Mouse (Mus musculus): Measurements from ENCODE around the gene Gab2. TPM values are rescaled to one million over a fixed set of nuclear protein-coding genes. Genes with fewer than 3 reads are reported as not detected.
"Not testable (repeated sequence)": the region's sequence is repeated elsewhere in the genome, so short reads cannot be mapped to it uniquely, and the experiment has no call there.

Gab2 gene
- polyA plus RNA-seq, 1 experiment from 2014 or later, result 17.9 TPM

- no peak for DNase-seq
- ATAC-seq (ENCODE audit: low FRiP score, low TSS enrichment), result no peak
These were observed 127.6 kb downstream of the Gab2 start for GRCm38 (mm10) chr7:97208811-97209549.

GRCm38 (mm10) chr7:97210064-97210685 is 128.8 kb downstream of the Gab2 start:
- Histone ChIP-seq H3K9ac (replicated peaks; ENCODE audit: low read length) (no peak overlapping the region), H3K27ac (replicated peaks; ENCODE audit: low read depth, low read length) (no peak overlapping the region), H3K4me3 (replicated peaks; ENCODE audit: low read depth, low read length) (no peak overlapping the region), H3K36me3 (ENCODE audit: control insufficient read depth, insufficient read depth, low read length) (no peaks in the 10 kb centered on the region), H3K4me1 (ENCODE audit: control insufficient read depth, insufficient read depth, low read length) (no peaks in the 10 kb centered on the region), H3K9me3 (ENCODE audit: control insufficient read depth, low read length) (no peaks in the 10 kb centered on the region), H3K27me3 (ENCODE audit: control insufficient read depth, insufficient read depth, low read length) (no peaks in the 10 kb centered on the region), H3K4me2 (ENCODE audit: low read length) (no peak overlapping the region)
- ATAC-seq (ENCODE audit: low FRiP score, low TSS enrichment), result no peak
- DNase-seq, result no peak

More at GRCm38 (mm10) chr7:97208811-97209549, 127.6 kb downstream of the Gab2 start:
- no peaks in the 10 kb centered on the region for H3K4me1 ChIP-seq (ENCODE audit: control insufficient read depth, insufficient read depth, low read length)
- no peaks in the 10 kb centered on the region for H3K9me3 ChIP-seq (ENCODE audit: control insufficient read depth, low read length)
- H3K4me3 ChIP-seq (replicated peaks; ENCODE audit: low read depth, low read length), result no peak overlapping the region
- H3K36me3 ChIP-seq (ENCODE audit: control insufficient read depth, insufficient read depth, low read length), result no peaks in the 10 kb centered on the region
- H3K4me2 ChIP-seq (ENCODE audit: low read length), result no peak overlapping the region
- no peaks in the 10 kb centered on the region for H3K27me3 ChIP-seq (ENCODE audit: control insufficient read depth, insufficient read depth, low read length)
- H3K27ac ChIP-seq (replicated peaks; ENCODE audit: low read depth, low read length), result no peak overlapping the region
- WGBS, result 79% methylated on average over 1 of the region's 1 CpGs
- H3K9ac ChIP-seq (replicated peaks; ENCODE audit: low read length), result no peak overlapping the region

- DNase-seq (no peak), ATAC-seq (ENCODE audit: low FRiP score, low TSS enrichment) (no peak)
These were observed 129.7 kb downstream of the Gab2 start for GRCm38 (mm10) chr7:97211117-97211516.

GRCm38 (mm10) chr7:97223836-97224235 is 142.4 kb downstream of the Gab2 start:
- DNase-seq (no peak), ATAC-seq (ENCODE audit: low FRiP score, low TSS enrichment) (no peak)
- Histone ChIP-seq H3K4me1 (ENCODE audit: control insufficient read depth, insufficient read depth, low read length) (no peaks in the 10 kb centered on the region), H3K27me3 (ENCODE audit: control insufficient read depth, insufficient read depth, low read length) (no peaks in the 10 kb centered on the region), H3K4me3 (replicated peaks; ENCODE audit: low read depth, low read length) (no peak overlapping the region), H3K27ac (replicated peaks; ENCODE audit: low read depth, low read length) (no peak overlapping the region), H3K9me3 (ENCODE audit: control insufficient read depth, low read length) (no peaks in the 10 kb centered on the region), H3K36me3 (ENCODE audit: control insufficient read depth, insufficient read depth, low read length) (peaks cover 3% of the 10 kb centered on the region; the same call in 1 of the 2 replicates), H3K9ac (replicated peaks; ENCODE audit: low read length) (no peak overlapping the region), H3K4me2 (ENCODE audit: low read length) (no peak overlapping the region)
- 95% methylated on average over 2 of the region's 2 CpGs for WGBS

More at GRCm38 (mm10) chr7:97211117-97211516, 129.7 kb downstream of the Gab2 start:
- H3K4me1 ChIP-seq (ENCODE audit: control insufficient read depth, insufficient read depth, low read length), result no peaks in the 10 kb centered on the region
- H3K27ac ChIP-seq (replicated peaks; ENCODE audit: low read depth, low read length), result no peak overlapping the region
- H3K4me2 ChIP-seq (ENCODE audit: low read length), result no peak overlapping the region
- WGBS, result 89% methylated on average over 4 of the region's 4 CpGs
- no peak overlapping the region for H3K9ac ChIP-seq (replicated peaks; ENCODE audit: low read length)
- H3K27me3 ChIP-seq (ENCODE audit: control insufficient read depth, insufficient read depth, low read length), result no peaks in the 10 kb centered on the region
- H3K4me3 ChIP-seq (replicated peaks; ENCODE audit: low read depth, low read length), result no peak overlapping the region
- H3K9me3 ChIP-seq (ENCODE audit: control insufficient read depth, low read length), result no peaks in the 10 kb centered on the region
- H3K36me3 ChIP-seq (ENCODE audit: control insufficient read depth, insufficient read depth, low read length), result no peaks in the 10 kb centered on the region

- Histone ChIP-seq H3K27ac (replicated peaks; ENCODE audit: low read depth, low read length) (no peak overlapping the region), H3K4me3 (replicated peaks; ENCODE audit: low read depth, low read length) (no peak overlapping the region), H3K9me3 (ENCODE audit: control insufficient read depth, low read length) (no peaks in the 10 kb centered on the region), H3K27me3 (ENCODE audit: control insufficient read depth, insufficient read depth, low read length) (no peaks in the 10 kb centered on the region), H3K4me2 (ENCODE audit: low read length) (no peak overlapping the region), H3K36me3 (ENCODE audit: control insufficient read depth, insufficient read depth, low read length) (no peaks in the 10 kb centered on the region), H3K4me1 (ENCODE audit: control insufficient read depth, insufficient read depth, low read length) (no peaks in the 10 kb centered on the region), H3K9ac (replicated peaks; ENCODE audit: low read length) (no peak overlapping the region)
- ATAC-seq (ENCODE audit: low FRiP score, low TSS enrichment), result peak; percentile 57; the same call in 1 of the 2 replicates
- DNase-seq, result peak; percentile 38
- 48% methylated on average over 2 of the region's 2 CpGs for WGBS
These were observed 164.0 kb downstream of the Gab2 start for GRCm38 (mm10) chr7:97245261-97245949.

- not testable (repeated sequence) for H3K4me1 ChIP-seq (ENCODE audit: control insufficient read depth, insufficient read depth, low read length); H3K36me3 ChIP-seq (ENCODE audit: control insufficient read depth, insufficient read depth, low read length); ATAC-seq (ENCODE audit: low FRiP score, low TSS enrichment); H3K4me3 ChIP-seq (replicated peaks; ENCODE audit: low read depth, low read length); H3K9ac ChIP-seq (replicated peaks; ENCODE audit: low read length); DNase-seq; H3K9me3 ChIP-seq (ENCODE audit: control insufficient read depth, low read length); H3K27ac ChIP-seq (replicated peaks; ENCODE audit: low read depth, low read length); H3K27me3 ChIP-seq (ENCODE audit: control insufficient read depth, insufficient read depth, low read length); H3K4me2 ChIP-seq (ENCODE audit: low read length)
- WGBS, result 57% methylated on average over 2 of the region's 2 CpGs
These were observed 164.7 kb downstream of the Gab2 start for GRCm38 (mm10) chr7:97245950-97246578.

GRCm38 (mm10) chr7:97247661-97248060 is 166.3 kb downstream of the Gab2 start:
- Histone ChIP-seq H3K4me3 (replicated peaks; ENCODE audit: low read depth, low read length) (no peak overlapping the region), H3K9me3 (ENCODE audit: control insufficient read depth, low read length) (no peaks in the 10 kb centered on the region), H3K27ac (replicated peaks; ENCODE audit: low read depth, low read length) (no peak overlapping the region), H3K4me1 (ENCODE audit: control insufficient read depth, insufficient read depth, low read length) (no peaks in the 10 kb centered on the region), H3K4me2 (ENCODE audit: low read length) (no peak overlapping the region), H3K9ac (replicated peaks; ENCODE audit: low read length) (no peak overlapping the region), H3K27me3 (ENCODE audit: control insufficient read depth, insufficient read depth, low read length) (no peaks in the 10 kb centered on the region), H3K36me3 (ENCODE audit: control insufficient read depth, insufficient read depth, low read length) (no peaks in the 10 kb centered on the region)
- DNase-seq, result no peak
- WGBS, result 90% methylated on average over 1 of the region's 1 CpGs
- no peak for ATAC-seq (ENCODE audit: low FRiP score, low TSS enrichment)

- 84% methylated on average over 5 of the region's 5 CpGs for WGBS
- H3K27ac ChIP-seq (replicated peaks; ENCODE audit: low read depth, low read length), result no peak overlapping the region
- H3K4me3 ChIP-seq (replicated peaks; ENCODE audit: low read depth, low read length), result no peak overlapping the region
- no peak overlapping the region for H3K4me2 ChIP-seq (ENCODE audit: low read length)
- no peak overlapping the region for H3K9ac ChIP-seq (replicated peaks; ENCODE audit: low read length)
- no peaks in the 10 kb centered on the region for H3K4me1 ChIP-seq (ENCODE audit: control insufficient read depth, insufficient read depth, low read length)
- H3K9me3 ChIP-seq (ENCODE audit: control insufficient read depth, low read length), result no peaks in the 10 kb centered on the region
- H3K36me3 ChIP-seq (ENCODE audit: control insufficient read depth, insufficient read depth, low read length), result no peaks in the 10 kb centered on the region
- no peak for DNase-seq
- no peak for ATAC-seq (ENCODE audit: low FRiP score, low TSS enrichment)
- no peaks in the 10 kb centered on the region for H3K27me3 ChIP-seq (ENCODE audit: control insufficient read depth, insufficient read depth, low read length)
These were observed 166.8 kb downstream of the Gab2 start for GRCm38 (mm10) chr7:97248136-97248535.
